Mouse (Mus musculus) stomach, postnatal 0 days (tissue): ENCODE data around the gene Fndc11.

ENCODE experiments used
- CTCF ChIP-seq: IDR thresholded peaks from 2 replicates; pipeline ENCODE4 v1.5.1; 2016; ENCODE audit warnings: antibody characterized with exemption, low read depth, mild to moderate bottlenecking, moderate library complexity
- EP300 ChIP-seq: optimal IDR thresholded peaks from 2 replicates; pipeline ENCODE3; 2016; ENCODE audit warnings: antibody characterized with exemption

DNA sequence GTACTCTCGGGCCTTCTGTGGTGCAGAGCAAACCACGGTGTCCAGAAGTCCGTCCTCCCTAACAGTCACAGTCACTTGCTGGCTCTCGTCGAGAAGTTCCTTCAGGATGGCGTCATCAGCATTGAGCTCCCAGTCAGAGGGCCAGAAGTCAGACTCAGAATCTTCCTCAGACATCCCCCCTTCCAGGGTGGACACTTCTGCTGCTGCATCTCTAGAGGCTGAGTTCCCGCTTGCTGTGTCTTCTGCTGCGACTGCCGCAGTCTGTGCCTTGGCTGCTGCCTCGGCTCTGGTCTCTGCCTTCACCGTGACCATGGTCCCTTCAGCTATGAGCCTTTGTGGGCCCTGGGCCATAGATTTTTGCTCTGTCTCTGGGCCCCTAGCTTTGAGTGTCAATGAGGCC lies 14.9 kb downstream of the Fndc11 start:
- TF ChIP-seq CTCF: no peak
- no peak for TF ChIP-seq EP300
